Mouse (Mus musculus): ENCODE measurements around the gene Gm10160. TPM values are rescaled to one million over a fixed set of nuclear protein-coding genes. Genes with fewer than 3 reads are reported as not detected.

The Gm10160 gene
- polyA plus RNA-seq, 1 experiment, result not detected

GRCm38 (mm10) chr7:81860071-81860470 lies 4.5 kb upstream of the Gm10160 start:
- TF ChIP-seq MYOG (IDR thresholded peaks at IDR 0.05; ENCODE audit: control insufficient read depth in 1 of 3, insufficient read depth in 1 of 3, insufficient read length in 2 of 3, low read depth in 2 of 3) (no peak), POLR2A (IDR thresholded peaks at IDR 0.05; ENCODE audit: insufficient read length, low read depth) (no peak), MYOD1 (IDR thresholded peaks at IDR 0.05; ENCODE audit: control insufficient read depth in 1 of 3, insufficient read length in 2 of 3, low read depth in 2 of 3) (no peak), POLR2AphosphoS2 (IDR thresholded peaks at IDR 0.05; ENCODE audit: insufficient read length, low read depth) (no peak), USF1 (IDR thresholded peaks at IDR 0.05; ENCODE audit: low read depth) (no peak), MAX (IDR thresholded peaks at IDR 0.05; ENCODE audit: low read depth) (no peak), E2F4 (IDR thresholded peaks at IDR 0.05; ENCODE audit: insufficient read depth) (no peak), TCF3 (IDR thresholded peaks at IDR 0.05; ENCODE audit: insufficient read length, low read depth) (no peak), TCF12 (IDR thresholded peaks at IDR 0.05; ENCODE audit: insufficient read depth, poor library complexity, severe bottlenecking) (no peak), REST (IDR thresholded peaks at IDR 0.05; ENCODE audit: insufficient read depth, insufficient read length) (no peak), CEBPB (IDR thresholded peaks at IDR 0.05; ENCODE audit: insufficient read depth, poor library complexity, severe bottlenecking) (no peak), SRF (IDR thresholded peaks at IDR 0.05; ENCODE audit: control insufficient read depth, insufficient read length, low read depth) (no peak)
- no peaks in the 10 kb centered on the region for H3K79me2 ChIP-seq (ENCODE audit: control insufficient read depth, insufficient read depth)

GRCm38 (mm10) chr7:81858968-81859721 lies 3.6 kb upstream of the Gm10160 start, which contains the start of gene Tm6sf1:
Gene Tm6sf1 (plus strand): TSS chr7:81859001.
- Histone ChIP-seq H3K27me3 (ENCODE audit: control insufficient read depth, insufficient read depth, insufficient read length) (peaks cover 15% of the 10 kb centered on the region), H3K4me2 (ENCODE audit: low read depth) (peak within 1 kb of the TSS; percentile 51), H3K36me3 (ENCODE audit: control insufficient read depth, insufficient read depth) (no peaks in the 10 kb centered on the region), H3ac (ENCODE audit: control insufficient read depth, insufficient read length) (no peak within 1 kb of the TSS), H3K79me2 (ENCODE audit: control insufficient read depth, insufficient read depth) (no peaks in the 10 kb centered on the region), H3K4me3 (no peak within 1 kb of the TSS)
- no peak for TF ChIP-seq MAX (IDR thresholded peaks at IDR 0.05; ENCODE audit: low read depth)
- peak in 1 of 3 experiments; percentile 46 for TF ChIP-seq MYOG (IDR thresholded peaks at IDR 0.05; ENCODE audit: control insufficient read depth in 1 of 3, insufficient read depth in 1 of 3, insufficient read length in 2 of 3, low read depth in 2 of 3)

More at GRCm38 (mm10) chr7:81860071-81860470, 4.5 kb upstream of the Gm10160 start:
- no peak overlapping the region for H3K4me3 ChIP-seq
- H3K36me3 ChIP-seq (ENCODE audit: control insufficient read depth, insufficient read depth), result no peaks in the 10 kb centered on the region
- no peak overlapping the region for H3ac ChIP-seq (ENCODE audit: control insufficient read depth, insufficient read length)
- peaks cover 15% of the 10 kb centered on the region for H3K27me3 ChIP-seq (ENCODE audit: control insufficient read depth, insufficient read depth, insufficient read length)
- peak overlapping the region; percentile 51 for H3K4me2 ChIP-seq (ENCODE audit: low read depth)

GRCm38 (mm10) chr7:81858236-81858635 lies 2.6 kb upstream of the Gm10160 start:
- H3K4me3 ChIP-seq, result no peak overlapping the region
- no peaks in the 10 kb centered on the region for H3K36me3 ChIP-seq (ENCODE audit: control insufficient read depth, insufficient read depth)
- peaks cover 15% of the 10 kb centered on the region for H3K27me3 ChIP-seq (ENCODE audit: control insufficient read depth, insufficient read depth, insufficient read length)
- no peak overlapping the region for H3ac ChIP-seq (ENCODE audit: control insufficient read depth, insufficient read length)
- no peak overlapping the region for H3K4me2 ChIP-seq (ENCODE audit: low read depth)
- TF ChIP-seq REST (IDR thresholded peaks at IDR 0.05; ENCODE audit: insufficient read depth, insufficient read length), result no peak
- no peak for TF ChIP-seq POLR2A (IDR thresholded peaks at IDR 0.05; ENCODE audit: insufficient read length, low read depth)
- TF ChIP-seq MYOG (IDR thresholded peaks at IDR 0.05; ENCODE audit: control insufficient read depth in 1 of 3, insufficient read depth in 1 of 3, insufficient read length in 2 of 3, low read depth in 2 of 3), result no peak
- no peak for TF ChIP-seq E2F4 (IDR thresholded peaks at IDR 0.05; ENCODE audit: insufficient read depth)
- no peak for TF ChIP-seq MAX (IDR thresholded peaks at IDR 0.05; ENCODE audit: low read depth)
- TF ChIP-seq TCF12 (IDR thresholded peaks at IDR 0.05; ENCODE audit: insufficient read depth, poor library complexity, severe bottlenecking), result no peak
- no peak for TF ChIP-seq USF1 (IDR thresholded peaks at IDR 0.05; ENCODE audit: low read depth)
- no peak for TF ChIP-seq SRF (IDR thresholded peaks at IDR 0.05; ENCODE audit: control insufficient read depth, insufficient read length, low read depth)
- no peak for TF ChIP-seq CEBPB (IDR thresholded peaks at IDR 0.05; ENCODE audit: insufficient read depth, poor library complexity, severe bottlenecking)
- no peak for TF ChIP-seq POLR2AphosphoS2 (IDR thresholded peaks at IDR 0.05; ENCODE audit: insufficient read length, low read depth)
- TF ChIP-seq TCF3 (IDR thresholded peaks at IDR 0.05; ENCODE audit: insufficient read length, low read depth), result no peak
- no peak for TF ChIP-seq MYOD1 (IDR thresholded peaks at IDR 0.05; ENCODE audit: control insufficient read depth in 1 of 3, insufficient read length in 2 of 3, low read depth in 2 of 3)
- no peaks in the 10 kb centered on the region for H3K79me2 ChIP-seq (ENCODE audit: control insufficient read depth, insufficient read depth)

- Histone ChIP-seq H3K27me3 (ENCODE audit: control insufficient read depth, insufficient read depth, insufficient read length) (peaks cover 15% of the 10 kb centered on the region), H3K4me2 (ENCODE audit: low read depth) (no peak overlapping the region), H3K36me3 (ENCODE audit: control insufficient read depth, insufficient read depth) (no peaks in the 10 kb centered on the region), H3ac (ENCODE audit: control insufficient read depth, insufficient read length) (no peak overlapping the region), H3K4me3 (no peak overlapping the region), H3K79me2 (ENCODE audit: control insufficient read depth, insufficient read depth) (no peaks in the 10 kb centered on the region)
- TF ChIP-seq USF1 (IDR thresholded peaks at IDR 0.05; ENCODE audit: low read depth) (no peak), SRF (IDR thresholded peaks at IDR 0.05; ENCODE audit: control insufficient read depth, insufficient read length, low read depth) (no peak), TCF12 (IDR thresholded peaks at IDR 0.05; ENCODE audit: insufficient read depth, poor library complexity, severe bottlenecking) (no peak), MAX (IDR thresholded peaks at IDR 0.05; ENCODE audit: low read depth) (no peak), POLR2AphosphoS2 (IDR thresholded peaks at IDR 0.05; ENCODE audit: insufficient read length, low read depth) (no peak), CEBPB (IDR thresholded peaks at IDR 0.05; ENCODE audit: insufficient read depth, poor library complexity, severe bottlenecking) (no peak), E2F4 (IDR thresholded peaks at IDR 0.05; ENCODE audit: insufficient read depth) (no peak), TCF3 (IDR thresholded peaks at IDR 0.05; ENCODE audit: insufficient read length, low read depth) (no peak), REST (IDR thresholded peaks at IDR 0.05; ENCODE audit: insufficient read depth, insufficient read length) (no peak), POLR2A (IDR thresholded peaks at IDR 0.05; ENCODE audit: insufficient read length, low read depth) (no peak), MYOG (IDR thresholded peaks at IDR 0.05; ENCODE audit: control insufficient read depth in 1 of 3, insufficient read depth in 1 of 3, insufficient read length in 2 of 3, low read depth in 2 of 3) (no peak), MYOD1 (IDR thresholded peaks at IDR 0.05; ENCODE audit: control insufficient read depth in 1 of 3, insufficient read length in 2 of 3, low read depth in 2 of 3) (no peak)
Measured at GRCm38 (mm10) chr7:81856221-81856620, 627 bp upstream of the Gm10160 start.

Measured in myocyte (in vitro differentiated cells).